Mouse (Mus musculus) CH12.LX (cell line): ENCODE results near the gene Nlrp3. TPM values are rescaled to one million over a fixed set of nuclear protein-coding genes. Genes with fewer than 3 reads are reported as not detected.

Experiments
- DNase-seq: peaks from one replicate; pipeline ENCODE4 v3.0.0-alpha.2; 2013; ENCODE audit errors: extremely low read depth
- H3K27ac ChIP-seq: 2 replicates; pipeline ENCODE4 v1.5.1; 2012; ENCODE audit warnings: low read depth, mild to moderate bottlenecking, control low read depth, moderate library complexity; ENCODE audit not compliant: insufficient read depth
- H3K27me3 ChIP-seq: replicated peaks from 2 replicates; pipeline ENCODE3; 2012; ENCODE audit warnings: inconsistent platforms
- H3K36me3 ChIP-seq, 2 experiments: replicated peaks in 1 of 2; 2 replicates each; pipeline versions ENCODE3 to v1.6.1; 2012; ENCODE audit warnings: inconsistent platforms in 1 of 2, low read length in 1 of 2, mild to moderate bottlenecking in 1 of 2, mixed read lengths in 1 of 2, moderate library complexity in 1 of 2; ENCODE audit not compliant: control insufficient read depth in 1 of 2, insufficient read depth in 1 of 2
- H3K4me1 ChIP-seq, 2 experiments: 2 replicates each; pipeline ENCODE4 v1.6.1; 2012; ENCODE audit warnings: inconsistent platforms in 1 of 2, moderate library complexity in 1 of 2; ENCODE audit not compliant: insufficient read depth in 2 of 2, control insufficient read depth in 1 of 2
- H3K4me2 ChIP-seq: 2 replicates; pipeline ENCODE4 v1.6.1; 2012; ENCODE audit warnings: low read depth, mild to moderate bottlenecking, control low read depth; ENCODE audit not compliant: poor library complexity, insufficient read depth, severe bottlenecking
- H3K4me3 ChIP-seq, 3 experiments: fragments of 150-350 bp in 1 of 3; sonication (generic) in 1 of 3; replicated peaks in 1 of 3; 2 replicates each; pipeline versions ENCODE3 to v1.5.1; 2011 to 2012; ENCODE audit warnings: low read depth in 2 of 3, low read length in 2 of 3, mild to moderate bottlenecking in 2 of 3, moderate library complexity in 2 of 3, control low read depth in 1 of 3, improper control_type of control experiment in 1 of 3, inconsistent platforms in 1 of 3, mixed read lengths in 1 of 3; ENCODE audit not compliant: poor library complexity in 1 of 3
- H3K79me2 ChIP-seq: replicated peaks from 2 replicates; pipeline ENCODE4 v1.6.1; 2012; ENCODE audit warnings: mild to moderate bottlenecking, moderate library complexity; ENCODE audit not compliant: control insufficient read depth, poor library complexity, insufficient read depth, severe bottlenecking; ENCODE audit errors: extremely low read depth
- H3K9ac ChIP-seq: 2 replicates; pipeline ENCODE4 v1.6.1; 2012; ENCODE audit warnings: low read depth, mild to moderate bottlenecking, control low read depth, moderate library complexity; ENCODE audit not compliant: insufficient read depth
- H3K9me3 ChIP-seq: replicated peaks from 2 replicates; pipeline ENCODE3; 2012; ENCODE audit warnings: low read length, inconsistent platforms, mixed read lengths
- CHD2 ChIP-seq: IDR thresholded peaks from 2 replicates; pipeline ENCODE4 v1.6.1; 2011; ENCODE audit warnings: low read length, improper control_type of control experiment
- CTCF ChIP-seq, 2 experiments: IDR thresholded peaks in 1 of 2; conservative IDR thresholded peaks in 1 of 2; 2 replicates each; pipeline ENCODE4 v1.5.1; 2011 to 2012; ENCODE audit warnings: low read depth in 2 of 2, low read length in 2 of 2, improper control_type of control experiment in 1 of 2, inconsistent platforms in 1 of 2, mild to moderate bottlenecking in 1 of 2, moderate library complexity in 1 of 2
- E2F4 ChIP-seq: IDR thresholded peaks from 2 replicates; pipeline ENCODE4 v1.6.1; 2011; ENCODE audit warnings: low read depth, low read length, improper control_type of control experiment; ENCODE audit not compliant: insufficient replicate concordance
- EP300 ChIP-seq: IDR thresholded peaks from 2 replicates; pipeline ENCODE4 v1.6.1; 2011; ENCODE audit warnings: low read length, improper control_type of control experiment
- ETS1 ChIP-seq: conservative IDR thresholded peaks from 2 replicates; pipeline ENCODE4 v1.6.1; 2012; ENCODE audit warnings: low read depth, mild to moderate bottlenecking, inconsistent platforms, low read length, improper control_type of control experiment, moderate library complexity
- GABPA ChIP-seq: IDR thresholded peaks from 2 replicates; pipeline ENCODE4 v1.6.1; 2012; ENCODE audit warnings: low read depth, low read length, improper control_type of control experiment, inconsistent platforms; ENCODE audit not compliant: insufficient replicate concordance
- IRF4 ChIP-seq: IDR thresholded peaks from 2 replicates; pipeline ENCODE4 v1.6.1; 2014; ENCODE audit warnings: low read depth, mild to moderate bottlenecking, inconsistent platforms, low read length, improper control_type of control experiment
- JUND ChIP-seq: conservative IDR thresholded peaks from 2 replicates; pipeline ENCODE4 v1.6.1; 2011; ENCODE audit warnings: low read depth, low read length, improper control_type of control experiment
- MAFK ChIP-seq: IDR thresholded peaks from 2 replicates; pipeline ENCODE4 v1.6.1; 2011; ENCODE audit warnings: low read length, improper control_type of control experiment; ENCODE audit not compliant: insufficient replicate concordance
- MAX ChIP-seq: IDR thresholded peaks from 2 replicates; pipeline ENCODE4 v1.6.1; 2011; ENCODE audit warnings: low read length, improper control_type of control experiment
- MEF2A ChIP-seq: IDR thresholded peaks from 2 replicates; pipeline ENCODE4 v1.6.1; 2014; ENCODE audit warnings: low read depth, mild to moderate bottlenecking, inconsistent platforms, low read length, improper control_type of control experiment, borderline replicate concordance
- MXI1 ChIP-seq: IDR thresholded peaks from 2 replicates; pipeline ENCODE4 v1.6.1; 2011; ENCODE audit warnings: mild to moderate bottlenecking, low read depth, low read length, improper control_type of control experiment
- NELFE ChIP-seq: IDR thresholded peaks from 2 replicates; pipeline ENCODE4 v1.6.1; 2011; ENCODE audit warnings: low read depth, low read length, improper control_type of control experiment
- NRF1 ChIP-seq: IDR thresholded peaks from 2 replicates; pipeline ENCODE4 v1.6.1; 2014; ENCODE audit warnings: low read depth, mild to moderate bottlenecking, inconsistent platforms, low read length, improper control_type of control experiment, moderate library complexity
- POLR2AphosphoS2 ChIP-seq: IDR thresholded peaks from 2 replicates; pipeline ENCODE4 v1.6.1; 2011; ENCODE audit warnings: low read depth, low read length, improper control_type of control experiment
- SIN3A ChIP-seq: IDR thresholded peaks from 2 replicates; pipeline ENCODE4 v1.6.1; 2012; ENCODE audit warnings: low read length, improper control_type of control experiment, inconsistent platforms
- SMC3 ChIP-seq: IDR thresholded peaks from 2 replicates; pipeline ENCODE4 v1.6.1; 2011; ENCODE audit warnings: low read depth, low read length, improper control_type of control experiment
- TBP ChIP-seq: conservative IDR thresholded peaks from 2 replicates; pipeline ENCODE4 v1.6.1; 2011; ENCODE audit warnings: low read depth, low read length, improper control_type of control experiment
- TCF12 ChIP-seq: IDR thresholded peaks from 2 replicates; pipeline ENCODE4 v1.6.1; 2014; ENCODE audit warnings: low read depth, mild to moderate bottlenecking, inconsistent platforms, low read length, improper control_type of control experiment
- ZC3H11A ChIP-seq: IDR thresholded peaks from 2 replicates; pipeline ENCODE4 v1.6.1; 2012; ENCODE audit warnings: low read depth, mild to moderate bottlenecking, inconsistent platforms, low read length, improper control_type of control experiment
- ZKSCAN1 ChIP-seq: IDR thresholded peaks from 2 replicates; pipeline ENCODE4 v1.6.1; 2012; ENCODE audit warnings: low read depth, inconsistent platforms, low read length, improper control_type of control experiment, borderline replicate concordance
- ZMIZ1 ChIP-seq: IDR thresholded peaks from 2 replicates; pipeline ENCODE4 v1.6.1; 2012; ENCODE audit warnings: low read depth, mild to moderate bottlenecking, inconsistent platforms, low read length, improper control_type of control experiment
- dilution Hi-C: fragments of 300-500 bp; cut with MboI; formaldehyde crosslinking; loops from 2 replicates; pipeline ENCODE4 v1.14.3; 2020; ENCODE audit warnings: low sequenced_read_pairs; ENCODE audit not compliant: extremely low pct_unique_long_range_greater_than_20kb, extremely low pct_ligation_motif_present
- in situ Hi-C: fragments of 300-500 bp; cut with MboI; formaldehyde crosslinking; loops from 3 replicates; pipeline ENCODE4 v1.14.3; 2019; ENCODE audit warnings: low sequenced_read_pairs, low pct_ligation_motif_present, low pct_unique_long_range_greater_than_20kb, mixed read lengths
- polyA plus RNA-seq: library from polyadenylated mRNA; unstranded; fragments of >175 nt; gene quantifications from 2 replicates; pipeline ENCODE4 v1.2.1, GENCODE M21; 2012; ENCODE audit warnings: low read depth; ENCODE audit not compliant: insufficient read length
- total RNA-seq, 2 experiments: library from RNA; depleted of rRNA; stranded (reverse); fragments of 300-350 nt in 1 of 2; fragments of >200 nt in 1 of 2; gene quantifications; 2 replicates each; pipeline ENCODE4 v1.2.3; 2012 to 2014

Nlrp3 gene
- total and polyA plus RNA-seq, 3 experiments: 0.04 TPM; not detected in 2

DNA sequence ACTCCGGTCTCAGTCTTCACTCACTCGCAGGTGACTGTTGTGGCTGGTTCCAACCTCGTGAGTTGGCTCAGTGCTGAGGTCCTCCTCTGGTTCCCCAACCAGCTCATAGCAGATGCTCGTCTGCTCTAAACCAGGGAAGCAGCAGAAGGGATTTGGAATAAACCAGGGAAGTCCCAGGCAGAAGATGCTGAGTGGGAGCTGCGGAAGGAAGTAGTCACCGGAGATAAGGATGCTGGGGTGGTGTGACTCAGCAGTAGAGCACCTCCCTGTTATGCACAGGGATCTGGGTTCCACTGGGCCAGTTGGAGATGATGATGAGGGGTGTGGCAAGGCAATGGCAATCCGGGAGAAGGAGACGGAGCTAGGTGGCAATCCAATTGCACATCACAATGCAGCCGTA, 2.6 kb downstream of the Nlrp3 start:
- H3K27ac ChIP-seq: no peak overlapping the region
- no peak overlapping the region for H3K4me2 ChIP-seq

DNA sequence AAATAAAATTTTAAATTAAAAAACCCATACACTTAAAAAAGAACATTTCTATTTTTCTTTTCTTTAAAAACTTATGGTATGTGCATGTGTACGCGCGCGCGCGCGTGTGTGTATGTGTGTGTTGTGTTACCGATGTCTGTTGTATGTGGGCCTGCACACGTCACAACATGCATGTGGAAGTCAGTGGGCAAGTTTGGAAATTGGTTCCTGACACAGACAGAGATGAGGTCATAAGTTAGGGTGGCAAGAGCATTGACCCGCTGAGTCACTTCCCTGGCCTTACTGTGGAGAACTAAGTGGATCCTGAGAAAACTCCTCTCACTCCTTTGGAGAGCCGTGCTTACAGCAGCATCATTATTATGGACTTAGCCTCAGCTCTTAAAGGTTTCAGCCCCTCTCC, 12.8 kb downstream of the Nlrp3 start:
- TF ChIP-seq NRF1 (no peak), E2F4 (no peak), ETS1 (no peak), TCF12 (no peak)
- no peaks in the 10 kb centered on the region for H3K36me3 ChIP-seq
- peaks cover 14% of the 10 kb centered on the region for H3K27me3 ChIP-seq
- dilution Hi-C loops: no loop called here
- in situ Hi-C loops: no loop called here
- no peak overlapping the region for H3K4me3 ChIP-seq
- H3K9me3 ChIP-seq: no peaks in the 10 kb centered on the region
- no peak overlapping the region for H3K9ac ChIP-seq
- H3K4me1 ChIP-seq: no peaks in the 10 kb centered on the region
- no peaks in the 10 kb centered on the region for H3K79me2 ChIP-seq
- H3K27ac ChIP-seq: no peak overlapping the region
- DNase-seq: no peak
- no peak overlapping the region for H3K4me2 ChIP-seq

More for the DNA sequence above, 2.6 kb downstream of the Nlrp3 start:
- Histone ChIP-seq H3K27me3 (peaks cover 13% of the 10 kb centered on the region), H3K9ac (no peak overlapping the region), H3K9me3 (no peaks in the 10 kb centered on the region), H3K4me1 (peaks cover 0 to 14% of the 10 kb centered on the region in 2 experiments; a peak in 1 of 4 replicates), H3K4me3 (no peak overlapping the region), H3K79me2 (no peaks in the 10 kb centered on the region), H3K36me3 (no peaks in the 10 kb centered on the region)
- TF ChIP-seq CTCF (conservative IDR thresholded peaks at IDR 0.05 in 1 of 2, IDR thresholded peaks at IDR 0.05 in 1 of 2; ENCODE audit: low read depth in 2 of 2, low read length in 2 of 2) (no peak), ETS1 (no peak), ZC3H11A (no peak), JUND (no peak), ZKSCAN1 (no peak), SMC3 (no peak), EP300 (no peak), TBP (no peak)
- in situ Hi-C loops (no loop called here), dilution Hi-C loops (no loop called here)
- DNase-seq: no peak

DNA sequence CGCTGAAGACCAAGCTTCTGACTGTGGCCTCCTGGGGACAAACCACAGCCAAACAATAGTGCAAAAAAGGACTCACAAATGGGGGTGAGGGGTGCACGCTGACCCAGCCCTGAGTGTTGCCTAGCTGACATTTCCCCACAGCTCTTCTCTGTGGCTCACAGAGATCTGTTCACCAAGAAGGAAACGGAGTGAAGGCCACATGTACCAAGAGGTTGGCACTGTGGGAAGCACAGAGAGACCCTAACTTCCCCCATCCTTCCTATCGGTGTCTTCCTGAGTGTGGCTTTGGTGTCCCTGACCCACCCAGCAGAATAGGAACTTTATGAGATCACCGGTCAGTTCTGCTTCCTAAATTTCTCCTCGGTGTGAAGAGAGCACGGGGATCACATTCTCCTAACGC, 13.2 kb downstream of the Nlrp3 start:
- Histone ChIP-seq H3K4me1 (no peaks in the 10 kb centered on the region), H3K36me3 (no peaks in the 10 kb centered on the region), H3K27ac (no peak overlapping the region), H3K4me3 (no peak overlapping the region), H3K4me2 (no peak overlapping the region), H3K79me2 (no peaks in the 10 kb centered on the region), H3K9ac (no peak overlapping the region), H3K27me3 (peaks cover 11% of the 10 kb centered on the region), H3K9me3 (no peaks in the 10 kb centered on the region)
- in situ Hi-C loops (no loop called here), dilution Hi-C loops (no loop called here)
- TF ChIP-seq MEF2A: no peak
- TF ChIP-seq SMC3: no peak
- no peak for TF ChIP-seq MAFK
- TF ChIP-seq CHD2: no peak
- TF ChIP-seq SIN3A: no peak
- no peak for TF ChIP-seq TBP
- no peak for TF ChIP-seq MXI1
- TF ChIP-seq E2F4: no peak
- no peak for TF ChIP-seq GABPA
- TF ChIP-seq POLR2AphosphoS2: no peak
- no peak for TF ChIP-seq IRF4
- no peak for TF ChIP-seq ETS1
- no peak for TF ChIP-seq NRF1
- no peak for TF ChIP-seq NELFE
- TF ChIP-seq EP300: no peak
- TF ChIP-seq ZMIZ1: no peak
- TF ChIP-seq MAX: no peak
- no peak for TF ChIP-seq ZKSCAN1
- no peak for DNase-seq
